8 mouse cellular contexts compared by ENCODE assay signal in the genomic region with DNA sequence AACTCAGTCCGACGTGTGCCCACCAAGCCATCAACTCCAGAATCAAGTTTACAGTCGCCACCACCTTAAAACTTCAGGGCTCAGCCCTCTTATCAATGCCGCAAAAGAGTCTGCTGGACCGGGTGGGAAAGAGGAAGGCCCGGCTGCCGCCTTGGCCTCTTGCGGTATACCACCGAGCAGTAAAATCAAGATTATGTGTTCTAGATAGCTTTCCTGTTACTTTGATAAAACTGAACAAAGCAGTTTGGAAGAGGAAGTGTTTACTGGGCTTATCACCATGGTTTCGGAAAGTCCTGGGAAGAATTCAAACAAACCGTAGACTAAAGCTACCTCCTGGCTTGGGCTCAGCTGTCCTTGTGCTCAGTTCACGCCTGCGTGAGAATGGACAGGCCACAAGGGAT. TPM values are rescaled to one million over a fixed set of nuclear protein-coding genes. Genes with fewer than 3 reads are reported as not detected.
A peak's percentile ranks its signal among the peaks of the same experiment; 100 is the strongest.
DNase-seq lines count a peak whose midpoint lies in the region; ATAC-seq and TF ChIP-seq lines count a peak whose summit lies in the region.

No protein-coding gene starts in this region.

- H3K27me3 ChIP-seq in heart, embryonic 12.5 days (replicated peaks): no peaks in the 10 kb centered on the region
- no peaks in the 10 kb centered on the region for H3K27me3 ChIP-seq in liver, embryonic 13.5 days
- H3K27me3 ChIP-seq in stomach, postnatal 0 days (ENCODE audit: control insufficient read depth, insufficient read depth, low read length): no peaks in the 10 kb centered on the region

- no peak for TF ChIP-seq CTCF in stomach, postnatal 0 days (IDR thresholded peaks at IDR 0.05; ENCODE audit: low read depth)

- H3K9me3 ChIP-seq in heart, embryonic 12.5 days (replicated peaks): no peaks in the 10 kb centered on the region
- no peaks in the 10 kb centered on the region for H3K9me3 ChIP-seq in liver, embryonic 13.5 days (replicated peaks)
- H3K9me3 ChIP-seq in stomach, postnatal 0 days (ENCODE audit: control insufficient read depth, low read length): no peaks in the 10 kb centered on the region

- peak overlapping the region; percentile 79 for H3K4me3 ChIP-seq in heart, embryonic 12.5 days
- peak overlapping the region; percentile 81 for H3K4me3 ChIP-seq in liver, embryonic 13.5 days (replicated peaks)
- H3K4me3 ChIP-seq in stomach, postnatal 0 days (ENCODE audit: low read depth, low read length): peak overlapping the region; percentile 63

- no peak for TF ChIP-seq EP300 in stomach, postnatal 0 days (optimal IDR thresholded peaks at IDR 0.05)

- WGBS in heart, embryonic 12.5 days: 2% methylated on average over 13 of the region's 13 CpGs
- under 1% methylated on average over 13 of the region's 13 CpGs for WGBS in liver, embryonic 13.5 days (ENCODE audit: insufficient replicate concordance)
- WGBS in stomach, postnatal 0 days: under 1% methylated on average over 13 of the region's 13 CpGs

- peak overlapping the region; percentile 89 for H3K4me2 ChIP-seq in heart, embryonic 12.5 days
- H3K4me2 ChIP-seq in liver, embryonic 13.5 days: peak overlapping the region; percentile 86
- peak overlapping the region; percentile 72 for H3K4me2 ChIP-seq in stomach, postnatal 0 days (replicated peaks; ENCODE audit: low read depth)

- ATAC-seq in heart, embryonic 12.5 days (ENCODE audit: insufficient number of reproducible peaks, low FRiP score): no peak
- ATAC-seq in liver, embryonic 13.5 days (ENCODE audit: low read depth): no peak
- no peak for ATAC-seq in stomach, postnatal 0 days (ENCODE audit: low FRiP score, low TSS enrichment)

- peaks cover 21% of the 10 kb centered on the region for H3K4me1 ChIP-seq in heart, embryonic 12.5 days (replicated peaks)
- peaks cover 33% of the 10 kb centered on the region for H3K4me1 ChIP-seq in liver, embryonic 13.5 days (replicated peaks)
- H3K4me1 ChIP-seq in stomach, postnatal 0 days (replicated peaks; ENCODE audit: control insufficient read depth, insufficient read depth): no peaks in the 10 kb centered on the region

- peak overlapping the region; percentile 90 for H3K27ac ChIP-seq in heart, embryonic 12.5 days (ENCODE audit: poor library complexity, severe bottlenecking)
- H3K27ac ChIP-seq in liver, embryonic 13.5 days: peak overlapping the region; percentile 99
- peak overlapping the region; percentile 93 for H3K27ac ChIP-seq in stomach, postnatal 0 days (replicated peaks)

- peak; percentile 37 for DNase-seq in kidney, adult 9 months
- DNase-seq in kidney, adult 11 months: no peak
- DNase-seq in MN1 (ENCODE audit: low spot score): peak; percentile 54
- DNase-seq in liver, embryonic 13.5 days: no peak
- DNase-seq in stomach, postnatal 0 days (ENCODE audit: low spot score): no peak
- no peak for DNase-seq in adrenal gland, adult (ENCODE audit: inconsistent age in 2 of 2, low spot score in 1 of 2)
- no peak for DNase-seq in right cerebral cortex, postnatal 14 days

- peak overlapping the region; percentile 80 for H3K9ac ChIP-seq in heart, embryonic 12.5 days
- peak overlapping the region; percentile 88 for H3K9ac ChIP-seq in liver, embryonic 13.5 days
- H3K9ac ChIP-seq in stomach, postnatal 0 days (ENCODE audit: low read length): peak overlapping the region; percentile 80

- H3K36me3 ChIP-seq in heart, embryonic 12.5 days: no peaks in the 10 kb centered on the region
- H3K36me3 ChIP-seq in liver, embryonic 13.5 days: no peaks in the 10 kb centered on the region
- H3K36me3 ChIP-seq in stomach, postnatal 0 days (ENCODE audit: control insufficient read depth, insufficient read depth, low read length): no peaks in the 10 kb centered on the region

RNA-seq across cellular contexts. Expression of a gene that starts 0.8 kb away (rescaled TPM):
- 19.5 and 20.4 TPM in 2 replicates for polyA plus RNA-seq in heart, embryonic 12.5 days (2016; fragmentation: Nextera tagmentation; extraction: Ambion mirVana)
- polyA plus RNA-seq in liver, embryonic 13.5 days (2015; fragmentation: Nextera tagmentation; extraction: Ambion mirVana): 5.2 and 6.6 TPM in 2 replicates
- polyA plus RNA-seq in stomach, postnatal 0 days (2015; fragmentation: Nextera tagmentation; extraction: Ambion mirVana): 9.0 and 9.7 TPM in 2 replicates

RNA-seq across cellular contexts. Expression of a gene that starts 5.4 kb away (rescaled TPM):
- 52.1 and 63.0 TPM in 2 replicates for polyA plus RNA-seq in heart, embryonic 12.5 days (2016; fragmentation: Nextera tagmentation; extraction: Ambion mirVana)
- polyA plus RNA-seq in liver, embryonic 13.5 days (2015; fragmentation: Nextera tagmentation; extraction: Ambion mirVana): 30.3 and 36.7 TPM in 2 replicates
- 18.3 and 19.9 TPM in 2 replicates for polyA plus RNA-seq in stomach, postnatal 0 days (2015; fragmentation: Nextera tagmentation; extraction: Ambion mirVana)

RNA-seq across cellular contexts. Expression of a gene that starts 31.8 kb away (rescaled TPM):
- polyA plus RNA-seq in heart, embryonic 12.5 days (2016; fragmentation: Nextera tagmentation; extraction: Ambion mirVana): 89.0 and 89.3 TPM in 2 replicates
- 92.2 and 95.0 TPM in 2 replicates for polyA plus RNA-seq in liver, embryonic 13.5 days (2015; fragmentation: Nextera tagmentation; extraction: Ambion mirVana)
- polyA plus RNA-seq in stomach, postnatal 0 days (2015; fragmentation: Nextera tagmentation; extraction: Ambion mirVana): 55.9 and 57.3 TPM in 2 replicates

Comparison
In these comparisons a context has a peak if more than half of its experiments do, and no peak if none do; other contexts are left out.
1. DNase-seq: peak in kidney, adult 9 months (single experiment) and MN1 (single experiment); none in kidney, adult 11 months (single experiment), liver, embryonic 13.5 days (single experiment), stomach, postnatal 0 days (single experiment), adrenal gland, adult (0 of 2) and right cerebral cortex, postnatal 14 days (single experiment).
2. Peak in every context shown above with its lines, with median percentiles within 50 percentile points of each other: H3K27ac ChIP-seq, H3K4me2 ChIP-seq, H3K4me3 ChIP-seq and H3K9ac ChIP-seq.